Mouse (Mus musculus) liver, embryonic 14.5 days (tissue): ENCODE data around the gene Gpi1. TPM values are rescaled to one million over a fixed set of nuclear protein-coding genes. Genes with fewer than 3 reads are reported as not detected.

ENCODE experiments used
- ATAC-seq: fragments of 200-750 bp; cut with Nextera tagmentation; 2 replicates; pipeline ENCODE4 v1.8.0; 2017; ENCODE audit warnings: moderate number of reproducible peaks, mild to moderate bottlenecking, moderate library complexity; ENCODE audit not compliant: insufficient read depth
- DNase-seq, 3 experiments: peaks; one replicate each; pipeline ENCODE4 v3.0.0-alpha.2; 2012 to 2013; ENCODE audit warnings: low read depth in 3 of 3, low spot score in 3 of 3
- H3K27ac ChIP-seq: fragments of 300-500 bp; sonication (generic); 2 replicates; pipeline ENCODE4 v1.5.1; 2014; ENCODE audit warnings: moderate library complexity, mild to moderate bottlenecking, control low read depth, inconsistent platforms
- H3K27me3 ChIP-seq: fragments of 300-500 bp; sonication (generic); 2 replicates; pipeline ENCODE4 v1.6.1; 2014; ENCODE audit warnings: mild to moderate bottlenecking, low read length, moderate library complexity; ENCODE audit not compliant: control insufficient read depth, insufficient read depth
- H3K36me3 ChIP-seq: fragments of 300-500 bp; sonication (generic); replicated peaks from 2 replicates; pipeline ENCODE4 v1.6.1; 2014; ENCODE audit warnings: low read depth; ENCODE audit not compliant: control insufficient read depth, insufficient read depth
- H3K4me1 ChIP-seq, 2 experiments: fragments of 200-500 bp in 1 of 2; fragments of 300-500 bp in 1 of 2; sonication (generic) in 1 of 2; replicated peaks; 2 replicates each; pipeline ENCODE4 v1.6.1; 2012 to 2014; ENCODE audit warnings: antibody characterized with exemption in 1 of 2, inconsistent platforms in 1 of 2, low read length in 1 of 2; ENCODE audit not compliant: control insufficient read depth in 2 of 2, insufficient read depth in 2 of 2
- H3K4me2 ChIP-seq: fragments of 300-500 bp; sonication (generic); 2 replicates; pipeline ENCODE4 v1.6.1; 2014; ENCODE audit warnings: low read depth, mild to moderate bottlenecking, control low read depth, moderate library complexity
- H3K4me3 ChIP-seq, 2 experiments: fragments of 200-500 bp in 1 of 2; fragments of 300-500 bp in 1 of 2; sonication (generic) in 1 of 2; 2 replicates each; pipeline ENCODE4 v1.5.1; 2012 to 2014; ENCODE audit warnings: low read depth in 2 of 2, low read length in 2 of 2, mild to moderate bottlenecking in 2 of 2, control low read depth in 1 of 2, inconsistent platforms in 1 of 2, moderate library complexity in 1 of 2; ENCODE audit not compliant: insufficient read depth in 1 of 2
- H3K9ac ChIP-seq: fragments of 300-500 bp; sonication (generic); replicated peaks from 2 replicates; pipeline ENCODE4 v1.6.1; 2014; ENCODE audit warnings: mild to moderate bottlenecking, control low read depth, moderate library complexity
- H3K9me3 ChIP-seq: fragments of 300-500 bp; sonication (generic); 2 replicates; pipeline ENCODE4 v1.6.1; 2016; ENCODE audit warnings: low read length, mixed read lengths; ENCODE audit not compliant: control insufficient read depth
- CTCF ChIP-seq: IDR thresholded peaks from 2 replicates; pipeline ENCODE4 v1.5.1; 2016; ENCODE audit warnings: antibody characterized with exemption, low read depth, control low read depth
- EP300 ChIP-seq: IDR thresholded peaks from 2 replicates; pipeline ENCODE4 v1.6.1; 2016; ENCODE audit warnings: antibody characterized with exemption, low read depth
- WGBS: fragments of 180-500 bp; shearing (Covaris S2); extraction: QIAGEN DNeasy Blood & Tissue Kit; methylation state at CpG from one replicate; pipeline ENCODE4 v1.1.7; 2014; ENCODE audit not compliant: insufficient replicate concordance; 5-methylcytosine and 5-hydroxymethylcytosine counted together
- polyA plus RNA-seq, 2 experiments: library from polyadenylated mRNA; depleted of rRNA in 1 of 2; stranded (reverse) in 1 of 2; unstranded in 1 of 2; fragments of >200 nt; fragmentation: Nextera tagmentation in 1 of 2; extraction: Ambion mirVana in 1 of 2; gene quantifications; 2 replicates each; pipeline versions ENCODE4 v1.2.1 to v1.2.3; 2012 to 2014

The Gpi1 gene
- polyA plus RNA-seq, 2 experiments, result 83.2 to 108 TPM

DNA sequence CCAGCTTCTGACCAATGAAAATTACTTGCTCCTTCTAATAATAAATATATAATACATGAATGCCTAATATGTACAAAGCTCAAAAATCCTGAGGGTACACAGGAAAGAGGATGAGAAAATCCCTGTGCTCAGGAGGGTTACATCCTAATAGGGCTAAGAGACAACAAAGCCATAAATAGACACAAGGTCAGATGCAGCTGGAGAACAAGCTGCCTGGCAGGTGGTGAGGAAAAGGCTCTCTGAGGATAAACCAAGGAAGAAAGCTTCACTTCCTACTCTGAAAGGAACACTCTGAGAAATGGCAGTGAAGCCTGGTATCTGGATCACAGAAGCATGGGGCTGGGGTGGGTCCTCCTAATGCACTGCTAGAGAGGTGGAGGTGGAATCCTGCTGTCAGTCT is 36.3 kb upstream of the Gpi1 start:
- Histone ChIP-seq H3K27me3 (no peaks in the 10 kb centered on the region), H3K9me3 (no peaks in the 10 kb centered on the region), H3K4me3 (no peak overlapping the region), H3K4me1 (peaks cover 3 to 6% of the 10 kb centered on the region in 2 experiments; a peak in 2 of 4 replicates), H3K9ac (no peak overlapping the region), H3K36me3 (peaks cover 14% of the 10 kb centered on the region), H3K4me2 (no peak overlapping the region), H3K27ac (no peak overlapping the region)
- DNase-seq (no peak), ATAC-seq (no peak)
- TF ChIP-seq EP300, result no peak
- no peak for TF ChIP-seq CTCF

GRCm38 (mm10) chr7:34265876-34266346 is 35.8 kb upstream of the Gpi1 start:
- H3K4me2 ChIP-seq, result no peak overlapping the region
- DNase-seq (peak in 2 of 3 experiments; percentile 13 to 33), ATAC-seq (no peak; the same call in 1 of the 2 replicates)
- peaks cover 3 to 6% of the 10 kb centered on the region in 2 experiments; a peak in 2 of 4 replicates for H3K4me1 ChIP-seq
- H3K36me3 ChIP-seq, result peaks cover 14% of the 10 kb centered on the region
- no peaks in the 10 kb centered on the region for H3K9me3 ChIP-seq
- WGBS, result 43% methylated on average over 5 of the region's 5 CpGs
- TF ChIP-seq CTCF, result peak; percentile 62
- TF ChIP-seq EP300, result no peak
- H3K4me3 ChIP-seq, result no peak overlapping the region
- no peak overlapping the region for H3K9ac ChIP-seq
- no peak overlapping the region for H3K27ac ChIP-seq
- no peaks in the 10 kb centered on the region for H3K27me3 ChIP-seq

GRCm38 (mm10) chr7:34263437-34263836 is 33.3 kb upstream of the Gpi1 start:
- no peak for TF ChIP-seq CTCF
- no peak for TF ChIP-seq EP300
- DNase-seq, result no peak
- Histone ChIP-seq H3K27me3 (no peaks in the 10 kb centered on the region), H3K36me3 (peaks cover 17% of the 10 kb centered on the region), H3K4me1 (peaks cover 3 to 6% of the 10 kb centered on the region in 2 experiments; a peak in 2 of 4 replicates), H3K27ac (no peak overlapping the region), H3K4me3 (no peak overlapping the region), H3K4me2 (no peak overlapping the region), H3K9me3 (no peaks in the 10 kb centered on the region), H3K9ac (no peak overlapping the region)
- WGBS, result 86% methylated on average over 5 of the region's 5 CpGs
- no peak for ATAC-seq

GRCm38 (mm10) chr7:34258407-34258806 is 28.3 kb upstream of the Gpi1 start:
- Histone ChIP-seq H3K27me3 (no peaks in the 10 kb centered on the region), H3K9me3 (no peaks in the 10 kb centered on the region), H3K4me2 (no peak overlapping the region), H3K4me1 (no peaks in the 10 kb centered on the region), H3K36me3 (peaks cover 30% of the 10 kb centered on the region), H3K9ac (no peak overlapping the region), H3K4me3 (no peak overlapping the region), H3K27ac (no peak overlapping the region)
- no peak for TF ChIP-seq CTCF
- TF ChIP-seq EP300, result no peak
- ATAC-seq (no peak), DNase-seq (no peak)
- WGBS, result 73% methylated on average over 1 of the region's 1 CpGs

GRCm38 (mm10) chr7:34257279-34257678 is 27.1 kb upstream of the Gpi1 start:
- no peak overlapping the region for H3K9ac ChIP-seq
- peaks cover 33% of the 10 kb centered on the region for H3K36me3 ChIP-seq
- no peaks in the 10 kb centered on the region for H3K27me3 ChIP-seq

More at GRCm38 (mm10) chr7:34257279-34257678, 27.1 kb upstream of the Gpi1 start:
- WGBS, result 59% methylated on average over 9 of the region's 9 CpGs
- no peak for ATAC-seq
- Histone ChIP-seq H3K9me3 (no peaks in the 10 kb centered on the region), H3K4me1 (no peaks in the 10 kb centered on the region), H3K4me2 (no peak overlapping the region), H3K27ac (no peak overlapping the region), H3K4me3 (no peak overlapping the region)
- no peak for DNase-seq
- no peak for TF ChIP-seq EP300
- no peak for TF ChIP-seq CTCF
